Mouse (Mus musculus) heart, embryonic 13.5 days (tissue): ENCODE measurements around the gene Ubxn4. TPM values are rescaled to one million over a fixed set of nuclear protein-coding genes. Genes with fewer than 3 reads are reported as not detected.
"Not testable (repeated sequence)": the region's sequence is repeated elsewhere in the genome, so short reads cannot be mapped to it uniquely, and the experiment has no call there.

Experiments used
- ATAC-seq: fragments of 200-750 bp; cut with Nextera tagmentation; 2 replicates; pipeline ENCODE4 v1.8.0; 2017; ENCODE audit warnings: moderate TSS enrichment; ENCODE audit not compliant: insufficient number of reproducible peaks, low FRiP score, low TSS enrichment; ENCODE audit errors: extremely low read depth
- H3K27ac ChIP-seq: fragments of 300-500 bp; sonication (generic); replicated peaks from 2 replicates; pipeline ENCODE4 v1.5.1; 2015; ENCODE audit warnings: moderate library complexity, mild to moderate bottlenecking, inconsistent platforms
- H3K27me3 ChIP-seq: fragments of 300-500 bp; sonication (generic); replicated peaks from 2 replicates; pipeline ENCODE4 v1.6.1; 2015; ENCODE audit warnings: mild to moderate bottlenecking, inconsistent platforms
- H3K36me3 ChIP-seq: fragments of 300-500 bp; sonication (generic); 2 replicates; pipeline ENCODE4 v1.6.1; 2015; ENCODE audit warnings: mild to moderate bottlenecking, inconsistent platforms
- H3K4me1 ChIP-seq: fragments of 300-500 bp; sonication (generic); 2 replicates; pipeline ENCODE4 v1.6.1; 2015; ENCODE audit warnings: inconsistent platforms
- H3K4me2 ChIP-seq: fragments of 300-500 bp; sonication (generic); 2 replicates; pipeline ENCODE4 v1.6.1; 2015; ENCODE audit warnings: inconsistent platforms, mild to moderate bottlenecking, moderate library complexity
- H3K4me3 ChIP-seq: fragments of 300-500 bp; sonication (generic); 2 replicates; pipeline ENCODE4 v1.5.1; 2015; ENCODE audit warnings: moderate library complexity, mild to moderate bottlenecking, inconsistent platforms
- H3K9ac ChIP-seq: fragments of 300-500 bp; sonication (generic); 2 replicates; pipeline ENCODE4 v1.6.1; 2015; ENCODE audit warnings: inconsistent platforms, mild to moderate bottlenecking, moderate library complexity
- H3K9me3 ChIP-seq: fragments of 300-500 bp; sonication (generic); 2 replicates; pipeline ENCODE4 v1.6.1; 2016; ENCODE audit warnings: inconsistent platforms
- WGBS: fragments of 180-500 bp; shearing (Covaris S2); methylation state at CpG from one replicate; pipeline ENCODE4 v1.1.7; 2015; ENCODE audit warnings: mixed read lengths; 5-methylcytosine and 5-hydroxymethylcytosine counted together
- microRNA counts: library from miRNA; unstranded; fragments of <30 nt; microRNA quantifications from one replicate; lab custom pipeline; 2016
- microRNA-seq: library from miRNA; unstranded; fragments of <30 nt; microRNA quantifications from one replicate; pipeline ENCODE4, GENCODE M21; 2016
- polyA plus RNA-seq: library from polyadenylated mRNA; unstranded; fragments of >200 nt; fragmentation: Nextera tagmentation; extraction: Ambion mirVana; gene quantifications from 2 replicates; pipeline ENCODE4 v1.2.1, GENCODE M21; 2015

Ubxn4 gene
- polyA plus RNA-seq, 1 experiment from 2014 or later, result 49.2 TPM

- no peak overlapping the region for H3K27ac ChIP-seq
- H3K27me3 ChIP-seq, result no peaks in the 10 kb centered on the region
- no peaks in the 10 kb centered on the region for H3K36me3 ChIP-seq
- no peaks in the 10 kb centered on the region for H3K9me3 ChIP-seq
- no peak overlapping the region for H3K4me2 ChIP-seq
- H3K4me1 ChIP-seq, result no peaks in the 10 kb centered on the region
- no peak for ATAC-seq
- H3K4me3 ChIP-seq, result no peak overlapping the region
- WGBS, result 73% methylated on average over 3 of the region's 3 CpGs
- no peak overlapping the region for H3K9ac ChIP-seq
Observed at GRCm38 (mm10) chr1:128309043-128309442, 65.3 kb downstream of the Ubxn4 start.

GRCm38 (mm10) chr1:128314665-128315064, 70.9 kb downstream of the Ubxn4 start:
- no peaks in the 10 kb centered on the region for H3K9me3 ChIP-seq
- WGBS, result 56% methylated on average over 4 of the region's 4 CpGs
- no peak overlapping the region for H3K4me2 ChIP-seq
- ATAC-seq, result no peak
- H3K4me1 ChIP-seq, result no peaks in the 10 kb centered on the region
- H3K4me3 ChIP-seq, result no peak overlapping the region
- no peaks in the 10 kb centered on the region for H3K36me3 ChIP-seq
- H3K9ac ChIP-seq, result no peak overlapping the region
- H3K27ac ChIP-seq, result no peak overlapping the region
- no peaks in the 10 kb centered on the region for H3K27me3 ChIP-seq

- not testable (repeated sequence) for H3K9ac ChIP-seq, H3K4me3 ChIP-seq, H3K27ac ChIP-seq, ATAC-seq, H3K4me1 ChIP-seq, H3K4me2 ChIP-seq, H3K27me3 ChIP-seq, H3K36me3 ChIP-seq, H3K9me3 ChIP-seq
- WGBS, result 83% methylated on average over 6 of the region's 6 CpGs
Observed at GRCm38 (mm10) chr1:128319266-128319665, 75.5 kb downstream of the Ubxn4 start.

GRCm38 (mm10) chr1:128323026-128323643, 79.4 kb downstream of the Ubxn4 start:
- Histone ChIP-seq H3K9ac (no peak overlapping the region), H3K4me2 (no peak overlapping the region), H3K4me3 (no peak overlapping the region), H3K4me1 (peaks cover 6% of the 10 kb centered on the region), H3K27ac (no peak overlapping the region), H3K9me3 (no peaks in the 10 kb centered on the region), H3K27me3 (no peaks in the 10 kb centered on the region), H3K36me3 (peaks cover 26% of the 10 kb centered on the region)
- 72% methylated on average over 8 of the region's 8 CpGs for WGBS
- no peak for ATAC-seq

- Histone ChIP-seq H3K9me3 (no peaks in the 10 kb centered on the region), H3K4me1 (peaks cover 6% of the 10 kb centered on the region), H3K27me3 (no peaks in the 10 kb centered on the region), H3K27ac (no peak overlapping the region), H3K4me3 (no peak overlapping the region), H3K4me2 (no peak overlapping the region), H3K36me3 (peaks cover 43% of the 10 kb centered on the region), H3K9ac (no peak overlapping the region)
- no peak for ATAC-seq
- WGBS, result 94% methylated on average over 2 of the region's 2 CpGs
Observed at GRCm38 (mm10) chr1:128324776-128325175, 81.0 kb downstream of the Ubxn4 start.

GRCm38 (mm10) chr1:128327165-128327564, 83.4 kb downstream of the Ubxn4 start:
- Histone ChIP-seq H3K4me2 (no peak overlapping the region), H3K36me3 (peaks cover 67% of the 10 kb centered on the region), H3K9me3 (no peaks in the 10 kb centered on the region), H3K27me3 (no peaks in the 10 kb centered on the region), H3K9ac (no peak overlapping the region), H3K4me1 (peaks cover 6% of the 10 kb centered on the region), H3K27ac (no peak overlapping the region), H3K4me3 (no peak overlapping the region)
- ATAC-seq, result no peak
- 79% methylated on average over 1 of the region's 1 CpGs for WGBS

- peaks cover 77% of the 10 kb centered on the region for H3K36me3 ChIP-seq
- no peak within 1 kb of the TSS for H3K27ac ChIP-seq
- no peak within 1 kb of the TSS for H3K9ac ChIP-seq
Observed at GRCm38 (mm10) chr1:128328218-128328617, 84.5 kb downstream of the Ubxn4 start, which contains the start of gene Lct. Gene Lct (minus strand): TSS chr1:128328318.

More at GRCm38 (mm10) chr1:128328218-128328617, 84.5 kb downstream of the Ubxn4 start, which contains the start of gene Lct:
- WGBS, result 83% methylated on average over 3 of the region's 3 CpGs
- no peak for ATAC-seq
- no peak within 1 kb of the TSS for H3K4me3 ChIP-seq
- no peaks in the 10 kb centered on the region for H3K9me3 ChIP-seq
- H3K27me3 ChIP-seq, result no peaks in the 10 kb centered on the region
- peaks cover 4% of the 10 kb centered on the region for H3K4me1 ChIP-seq
- H3K4me2 ChIP-seq, result no peak within 1 kb of the TSS

MicroRNAs encoded within 50 kb of the gene (microRNA counts, 519-probe panel; counts per million panel counts)
- 3,205 counts per million, percentile 68 among the panel's probes with 10 or more counts for microRNA mmu-miR-128 (lab: Ali Mortazavi, UCI)

Small RNA genes within 50 kb of the gene (microRNA-seq; reads per million reads assigned to microRNA genes)
- 111 reads per million, percentile 55 among the genes with 10 or more reads in this experiment for gene Mir128-1

Other genes with a start within 250 kb of the Ubxn4 start
- gene Zranb3, start 140.9 kb upstream of the Ubxn4 start, polyA plus RNA-seq, result 5.7 and 5.8 TPM in 2 replicates
- 48.5 and 49.0 TPM in 2 replicates for gene R3hdm1, start 140.7 kb upstream of the Ubxn4 start, polyA plus RNA-seq
- 0.03 and 0.04 TPM in 2 replicates for gene Lct, start 84.4 kb downstream of the Ubxn4 start, polyA plus RNA-seq
- gene Mcm6, start 115.7 kb downstream of the Ubxn4 start, polyA plus RNA-seq, result 146 and 153 TPM in 2 replicates
- 98.5 and 99.1 TPM in 2 replicates for gene Dars, start 173.4 kb downstream of the Ubxn4 start, polyA plus RNA-seq